Mouse (Mus musculus) lung, adult 2 months (tissue): ENCODE results near the gene Fsip1. TPM values are rescaled to one million over a fixed set of nuclear protein-coding genes. Genes with fewer than 3 reads are reported as not detected.

Experiments used
- DNase-seq: peaks from one replicate; pipeline ENCODE4 v3.0.0; 2022
- H3K4me1 ChIP-seq: fragments of 200-500 bp; 2 replicates; pipeline ENCODE4 v1.6.1; 2011; ENCODE audit warnings: low read length; ENCODE audit not compliant: control insufficient read depth, insufficient read depth
- H3K4me3 ChIP-seq: fragments of 200-500 bp; replicated peaks from 2 replicates; pipeline ENCODE3; 2011; ENCODE audit warnings: low read depth, mild to moderate bottlenecking, control low read depth, low read length; ENCODE audit errors: extremely low read depth
- CTCF ChIP-seq: fragments of 200-500 bp; IDR thresholded peaks from 2 replicates; pipeline ENCODE4 v1.5.1; 2011; ENCODE audit warnings: mild to moderate bottlenecking, low read length, control low read depth; ENCODE audit not compliant: insufficient read depth
- POLR2A ChIP-seq: fragments of 200-500 bp; IDR thresholded peaks from 2 replicates; pipeline ENCODE4 v1.6.1; 2011; ENCODE audit warnings: low read depth, mild to moderate bottlenecking, control low read depth, low read length, borderline replicate concordance; ENCODE audit errors: extremely low read depth
- WGBS: fragments of 180-500 bp; shearing (Covaris S2); methylation state at CpG from one replicate; pipeline ENCODE4 v1.1.7; 2018; 5-methylcytosine and 5-hydroxymethylcytosine counted together
- polyA plus RNA-seq: library from polyadenylated mRNA; depleted of rRNA; stranded (reverse); fragments of >200 nt; gene quantifications from 2 replicates; pipeline ENCODE4 v1.2.3, GENCODE M21; 2012

Gene Fsip1
- polyA plus RNA-seq, 1 experiment: 0.60 TPM

- no peak overlapping the region for H3K4me3 ChIP-seq
- 91% methylated on average over 2 of the region's 2 CpGs for whole genome bisulfite sequencing
- TF ChIP-seq POLR2A: no peak
- DNase-seq: no peak
- no peaks in the 10 kb centered on the region for H3K4me1 ChIP-seq
Measured at GRCm38 (mm10) chr2:118137776-118138175, 119.0 kb downstream of the Fsip1 start.

GRCm38 (mm10) chr2:118137071-118137470 lies 119.7 kb downstream of the Fsip1 start:
- DNase-seq: no peak

DNA sequence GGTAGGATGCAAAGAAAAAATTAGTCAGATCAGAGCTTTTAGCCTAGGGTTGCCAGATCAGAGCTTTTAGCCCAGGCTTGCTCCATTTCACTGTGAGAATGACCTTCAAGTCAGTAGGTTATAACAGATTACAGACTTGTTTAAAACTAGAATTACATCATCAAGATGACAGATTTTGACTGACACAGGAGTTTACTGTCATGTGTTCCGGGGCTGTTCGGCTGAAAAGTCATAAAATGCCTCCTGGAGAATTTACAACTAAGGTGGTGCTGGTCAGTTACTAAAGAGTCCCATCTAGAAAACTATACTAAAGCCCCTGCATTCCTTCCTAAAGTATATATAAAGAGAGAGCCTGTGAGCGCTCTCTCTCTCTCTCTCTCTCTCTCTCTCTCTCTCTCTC lies 128.5 kb downstream of the Fsip1 start:
- WGBS: 57% methylated on average over 3 of the region's 3 CpGs
- DNase-seq: no peak
- no peak overlapping the region for H3K4me3 ChIP-seq
- H3K4me1 ChIP-seq: peaks cover 3% of the 10 kb centered on the region; the same call in 1 of the 2 replicates
- no peak for TF ChIP-seq POLR2A
- no peak for TF ChIP-seq CTCF

More at GRCm38 (mm10) chr2:118137071-118137470, 119.7 kb downstream of the Fsip1 start:
- no peaks in the 10 kb centered on the region for H3K4me1 ChIP-seq
- no peak for TF ChIP-seq CTCF
- TF ChIP-seq POLR2A: no peak
- 56% methylated on average over 9 of the region's 9 CpGs for WGBS
- no peak overlapping the region for H3K4me3 ChIP-seq

GRCm38 (mm10) chr2:118127516-118128288 lies 129.1 kb downstream of the Fsip1 start:
- Histone ChIP-seq H3K4me1 (peaks cover 3% of the 10 kb centered on the region; the same call in 1 of the 2 replicates), H3K4me3 (no peak overlapping the region)
- 79% methylated on average over 5 of the region's 5 CpGs for WGBS
- DNase-seq: no peak
- no peak for TF ChIP-seq CTCF
- no peak for TF ChIP-seq POLR2A

- Histone ChIP-seq H3K4me1 (peaks cover 3% of the 10 kb centered on the region; the same call in 1 of the 2 replicates), H3K4me3 (no peak overlapping the region)
- TF ChIP-seq CTCF: no peak
- TF ChIP-seq POLR2A: no peak
- no peak for DNase-seq
- 51% methylated on average over 7 of the region's 7 CpGs for WGBS
Measured at GRCm38 (mm10) chr2:118125943-118126470, 130.8 kb downstream of the Fsip1 start.

- H3K4me3 ChIP-seq: no peak overlapping the region
- H3K4me1 ChIP-seq: peaks cover 3% of the 10 kb centered on the region; the same call in 1 of the 2 replicates
- no peak for DNase-seq
- 70% methylated on average over 11 of the region's 11 CpGs for WGBS
- TF ChIP-seq CTCF (no peak), POLR2A (no peak)
Measured at GRCm38 (mm10) chr2:118125211-118125939, 131.4 kb downstream of the Fsip1 start.

- TF ChIP-seq CTCF (no peak), POLR2A (no peak)
- DNase-seq: no peak
- Histone ChIP-seq H3K4me1 (peaks cover 3% of the 10 kb centered on the region; the same call in 1 of the 2 replicates), H3K4me3 (no peak overlapping the region)
- WGBS: 72% methylated on average over 7 of the region's 7 CpGs
Measured at GRCm38 (mm10) chr2:118124437-118124836, 132.3 kb downstream of the Fsip1 start.

DNA sequence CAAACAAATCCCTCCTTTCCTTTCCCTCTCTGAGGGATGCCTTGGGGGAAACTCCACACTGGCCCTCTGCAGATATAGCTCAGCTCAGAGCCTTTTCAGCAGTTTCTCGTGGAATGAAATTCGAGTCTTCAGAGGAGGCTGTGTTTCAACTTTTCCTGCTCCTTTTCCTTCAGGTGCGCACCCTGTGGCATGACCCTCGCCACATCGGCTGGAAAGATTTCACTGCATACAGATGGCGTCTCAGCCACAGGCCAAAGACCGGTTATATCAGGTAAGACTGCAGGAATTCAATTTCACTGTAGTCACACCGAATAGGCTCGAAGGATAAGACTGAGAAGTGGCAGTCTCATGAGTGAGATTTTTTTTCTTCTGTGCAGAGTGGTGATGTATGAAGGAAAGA lies 133.0 kb downstream of the Fsip1 start:
- WGBS: 90% methylated on average over 9 of the region's 9 CpGs
- Histone ChIP-seq H3K4me3 (no peak overlapping the region), H3K4me1 (peaks cover 3% of the 10 kb centered on the region; the same call in 1 of the 2 replicates)
- no peak for DNase-seq
- TF ChIP-seq POLR2A (no peak), CTCF (no peak)

- WGBS: 90% methylated on average over 6 of the region's 6 CpGs
- no peak for DNase-seq
- no peak overlapping the region for H3K4me3 ChIP-seq
- no peak for TF ChIP-seq CTCF
- no peak for TF ChIP-seq POLR2A
- peaks cover 3% of the 10 kb centered on the region; the same call in 1 of the 2 replicates for H3K4me1 ChIP-seq
Measured at GRCm38 (mm10) chr2:118122291-118122690, 134.5 kb downstream of the Fsip1 start.
